Mouse (Mus musculus) G1E-ER4 (cell line): ENCODE results near the gene Eps8l2. TPM values are rescaled to one million over a fixed set of nuclear protein-coding genes. Genes with fewer than 3 reads are reported as not detected.

ENCODE experiments used
- GATA1 ChIP-seq: IDR thresholded peaks from one replicate; pipeline ENCODE4 v1.8.0; 2012; ENCODE audit warnings: low read length, inconsistent platforms
- polyA plus RNA-seq: library from polyadenylated mRNA; stranded (reverse); fragments of >175 nt; gene quantifications from 2 replicates; pipeline ENCODE4 v1.2.3, GENCODE M21; 2012

Gene Eps8l2
- polyA plus RNA-seq, 1 experiment = not detected

- no peak for TF ChIP-seq GATA1
Observed at GRCm38 (mm10) chr7:141374399-141374798, 35.7 kb downstream of the Eps8l2 start.

DNA sequence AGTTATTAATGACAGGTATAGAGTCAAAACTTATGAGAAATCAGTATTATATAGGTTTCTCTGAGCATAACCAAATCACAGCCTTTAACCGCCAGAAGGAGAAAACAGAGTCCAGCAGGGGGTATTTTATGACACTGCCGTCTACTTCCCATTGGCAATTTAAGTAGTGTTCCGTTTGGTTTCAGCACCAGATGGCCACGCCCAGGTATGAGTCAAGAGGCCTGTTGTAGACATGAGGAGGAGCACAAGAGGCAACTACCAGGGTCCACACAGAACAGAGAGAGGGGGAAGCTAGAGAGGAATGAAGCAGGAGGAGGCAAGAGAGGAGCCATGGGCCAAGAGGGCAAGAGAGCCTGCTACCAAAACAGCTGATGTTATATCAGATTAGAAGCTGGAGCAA lies 40.9 kb downstream of the Eps8l2 start:
- TF ChIP-seq GATA1 = no peak

GRCm38 (mm10) chr7:141381068-141381835 lies 42.6 kb downstream of the Eps8l2 start:
- TF ChIP-seq GATA1 = no peak

- no peak for TF ChIP-seq GATA1
Observed at GRCm38 (mm10) chr7:141387807-141388486, 49.3 kb downstream of the Eps8l2 start.

DNA sequence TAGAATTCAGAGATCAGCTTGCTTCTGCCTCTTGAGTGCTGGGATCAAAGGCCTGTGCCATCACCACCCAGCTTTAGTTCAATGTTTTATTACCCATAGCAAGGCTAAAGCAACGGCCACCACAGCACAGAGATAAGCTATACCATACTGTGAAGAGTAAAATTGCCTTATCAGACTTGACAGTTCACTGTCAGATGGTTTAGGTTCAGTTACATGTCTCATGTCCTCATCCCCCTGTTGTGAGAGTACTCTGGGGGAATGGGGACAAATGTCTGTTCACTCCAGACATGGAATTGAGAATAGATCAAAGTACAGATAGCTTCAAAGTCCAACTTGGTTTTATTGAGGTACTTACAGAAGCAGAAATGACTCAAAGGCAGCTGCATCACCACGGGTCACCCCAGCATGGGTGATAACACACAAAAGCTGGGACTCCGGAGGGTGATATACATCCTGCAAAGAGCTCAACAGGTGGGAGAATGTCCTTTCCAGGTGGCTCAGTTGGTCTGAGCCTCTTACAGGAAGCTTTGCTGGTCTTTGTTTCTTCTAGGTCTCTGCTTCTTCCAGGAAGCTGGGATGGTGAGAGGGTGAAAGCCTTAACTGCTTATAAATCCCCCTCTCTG lies 49.9 kb downstream of the Eps8l2 start:
- peak; percentile 84 for TF ChIP-seq GATA1

DNA sequence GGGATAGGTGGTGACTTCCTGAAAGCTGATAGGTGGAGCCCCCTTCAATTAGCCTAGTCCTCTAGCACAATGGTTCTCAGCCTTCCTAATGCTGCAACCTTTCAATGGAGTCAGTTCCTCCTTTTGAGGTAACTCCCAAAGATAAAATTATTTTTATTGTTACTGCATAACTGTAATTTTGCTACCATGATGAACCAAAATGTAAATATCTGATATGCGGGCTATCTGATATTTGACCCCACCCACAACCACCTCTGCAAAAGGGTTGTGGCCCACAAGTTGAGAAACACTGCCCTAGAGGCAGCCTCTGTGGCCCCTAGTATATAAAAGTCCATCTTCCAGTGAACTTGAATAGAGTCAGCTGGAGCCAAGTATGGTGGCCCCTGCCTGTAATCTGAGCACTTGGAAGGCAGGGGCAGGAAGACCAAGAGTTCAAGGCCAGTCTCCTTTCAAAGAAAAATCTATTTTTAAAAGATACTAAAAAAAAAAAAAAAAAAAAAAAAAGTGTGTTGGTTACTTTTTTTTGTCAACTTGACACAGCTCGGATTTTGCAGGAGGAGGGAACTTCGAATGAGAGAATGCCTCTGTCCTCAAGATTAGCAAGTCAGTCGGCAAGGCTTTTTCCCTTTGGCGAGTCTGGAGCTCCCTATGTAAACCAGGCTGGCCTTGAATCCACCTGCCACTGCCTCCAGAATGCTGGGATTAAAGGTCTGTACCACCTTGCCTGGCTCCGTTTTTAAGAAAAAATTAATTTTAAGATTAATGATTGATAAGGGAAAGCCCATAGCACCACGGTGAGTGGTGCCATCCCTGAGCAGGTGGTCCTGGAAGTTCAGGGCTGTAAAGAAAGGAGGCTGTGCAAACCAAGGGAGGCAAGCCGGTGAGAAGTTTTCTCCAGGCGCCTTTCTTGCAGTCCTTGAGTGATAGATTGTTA lies 51.9 kb downstream of the Eps8l2 start:
- no peak for TF ChIP-seq GATA1

- no peak for TF ChIP-seq GATA1
Observed at GRCm38 (mm10) chr7:141391625-141392551, 53.2 kb downstream of the Eps8l2 start, which contains the start of gene Taldo1. Gene Taldo1 (plus strand): TSS chr7:141392199.

DNA sequence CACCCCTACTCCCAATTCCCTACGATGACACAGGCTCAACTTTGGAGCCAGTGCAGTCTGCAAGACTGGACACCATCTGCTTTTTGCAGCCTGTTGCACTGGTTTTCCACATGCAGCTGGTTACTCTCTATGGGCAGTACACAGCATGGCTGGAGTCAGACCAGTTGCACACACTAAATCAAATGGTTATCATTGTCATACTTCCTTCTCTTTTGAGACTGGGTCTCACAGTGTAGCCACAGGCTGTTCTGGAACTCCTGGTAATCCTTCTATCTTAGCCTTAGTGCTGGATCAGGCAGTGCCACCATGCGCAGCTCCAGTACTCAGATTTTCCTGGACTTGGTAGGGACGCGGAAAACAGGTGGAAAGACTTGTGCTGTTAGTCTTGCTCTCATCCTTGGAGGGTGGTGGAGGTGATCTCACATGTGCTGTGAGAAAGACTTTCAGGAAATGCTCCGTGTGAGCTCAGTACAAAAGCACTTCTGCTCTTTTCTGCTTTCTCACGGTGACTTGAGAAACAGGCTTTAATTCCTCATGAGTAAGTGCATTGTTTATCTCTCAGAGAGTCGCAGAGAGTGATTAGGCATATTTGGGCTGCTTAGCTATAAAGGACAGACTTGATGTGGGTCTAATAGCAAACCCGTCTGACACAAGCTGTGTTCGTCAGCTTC lies 54.0 kb downstream of the Eps8l2 start:
- TF ChIP-seq GATA1 = no peak

- no peak for TF ChIP-seq GATA1
Observed at GRCm38 (mm10) chr7:141394158-141394557, 55.5 kb downstream of the Eps8l2 start.

- no peak for TF ChIP-seq GATA1
Observed at GRCm38 (mm10) chr7:141394771-141395170, 56.1 kb downstream of the Eps8l2 start.

GRCm38 (mm10) chr7:141395348-141395747 lies 56.7 kb downstream of the Eps8l2 start:
- no peak for TF ChIP-seq GATA1

GRCm38 (mm10) chr7:141403305-141403704 lies 64.6 kb downstream of the Eps8l2 start:
- no peak for TF ChIP-seq GATA1

GRCm38 (mm10) chr7:141405466-141405865 lies 66.8 kb downstream of the Eps8l2 start:
- no peak for TF ChIP-seq GATA1

- TF ChIP-seq GATA1 = no peak
Observed at GRCm38 (mm10) chr7:141408833-141409232, 70.2 kb downstream of the Eps8l2 start.

- TF ChIP-seq GATA1 = no peak
Observed at GRCm38 (mm10) chr7:141410631-141411030, 72.0 kb downstream of the Eps8l2 start.
